Mouse (Mus musculus): ENCODE data around the gene Fars2. TPM values are rescaled to one million over a fixed set of nuclear protein-coding genes. Genes with fewer than 3 reads are reported as not detected.
A peak's percentile ranks its signal among the peaks of the same experiment; 100 is the strongest.

Fars2 gene
- total and polyA plus RNA-seq, 2 experiments from 2014 or later = 54.8 to 78.9 TPM

- Histone ChIP-seq H3K4me2 (ENCODE audit: low read depth, low read length) (no peak overlapping the region), H3K4me1 (ENCODE audit: control insufficient read depth, insufficient read depth) (peaks cover 5% of the 10 kb centered on the region), H3K36me3 (replicated peaks; ENCODE audit: control insufficient read depth, insufficient read depth, low read length) (no peaks in the 10 kb centered on the region), H3K4me3 (ENCODE audit: low read depth, low read length) (no peak overlapping the region), H3K9me3 (replicated peaks; ENCODE audit: control insufficient read depth, low read length) (no peaks in the 10 kb centered on the region), H3K27ac (ENCODE audit: low read depth) (no peak overlapping the region), H3K27me3 (ENCODE audit: control insufficient read depth, insufficient read depth, low read length) (no peaks in the 10 kb centered on the region), H3K9ac (replicated peaks; ENCODE audit: low read depth, low read length) (no peak overlapping the region)
- no peak for TF ChIP-seq EP300 (IDR thresholded peaks at IDR 0.05; ENCODE audit: low read depth)
- TF ChIP-seq CTCF (IDR thresholded peaks at IDR 0.05; ENCODE audit: low read depth) = no peak
- ATAC-seq (ENCODE audit: insufficient read depth, low read depth) = no peak
- WGBS = 97% methylated on average over 2 of the region's 2 CpGs
- DNase-seq (ENCODE audit: low spot score) = no peak
Measured at GRCm38 (mm10) chr13:36484391-36484790, 367.2 kb downstream of the Fars2 start.

- no peaks in the 10 kb centered on the region for H3K36me3 ChIP-seq (replicated peaks; ENCODE audit: control insufficient read depth, insufficient read depth, low read length)
- no peak overlapping the region for H3K9ac ChIP-seq (replicated peaks; ENCODE audit: low read depth, low read length)
- TF ChIP-seq CTCF (IDR thresholded peaks at IDR 0.05; ENCODE audit: low read depth) (no peak), EP300 (IDR thresholded peaks at IDR 0.05; ENCODE audit: low read depth) (no peak)
- DNase-seq (ENCODE audit: low spot score) = no peak
- H3K27ac ChIP-seq (ENCODE audit: low read depth) = no peak overlapping the region
- WGBS = 86% methylated on average over 11 of the region's 11 CpGs
- H3K4me1 ChIP-seq (ENCODE audit: control insufficient read depth, insufficient read depth) = peaks cover 6% of the 10 kb centered on the region
- H3K4me2 ChIP-seq (ENCODE audit: low read depth, low read length) = no peak overlapping the region
- no peak overlapping the region for H3K4me3 ChIP-seq (ENCODE audit: low read depth, low read length)
- H3K27me3 ChIP-seq (ENCODE audit: control insufficient read depth, insufficient read depth, low read length) = no peaks in the 10 kb centered on the region
- no peak for ATAC-seq (ENCODE audit: insufficient read depth, low read depth)
- no peaks in the 10 kb centered on the region for H3K9me3 ChIP-seq (replicated peaks; ENCODE audit: control insufficient read depth, low read length)
Measured at GRCm38 (mm10) chr13:36486756-36487155, 369.5 kb downstream of the Fars2 start.

- DNase-seq (ENCODE audit: low spot score) (no peak), ATAC-seq (ENCODE audit: insufficient read depth, low read depth) (peak; percentile 51; the same call in 1 of the 2 replicates)
- Histone ChIP-seq H3K27ac (ENCODE audit: low read depth) (no peak overlapping the region), H3K9ac (replicated peaks; ENCODE audit: low read depth, low read length) (no peak overlapping the region), H3K36me3 (replicated peaks; ENCODE audit: control insufficient read depth, insufficient read depth, low read length) (no peaks in the 10 kb centered on the region), H3K4me2 (ENCODE audit: low read depth, low read length) (no peak overlapping the region), H3K27me3 (ENCODE audit: control insufficient read depth, insufficient read depth, low read length) (no peaks in the 10 kb centered on the region), H3K4me1 (ENCODE audit: control insufficient read depth, insufficient read depth) (peaks cover 6% of the 10 kb centered on the region), H3K9me3 (replicated peaks; ENCODE audit: control insufficient read depth, low read length) (no peaks in the 10 kb centered on the region), H3K4me3 (ENCODE audit: low read depth, low read length) (no peak overlapping the region)
- 51% methylated on average over 2 of the region's 2 CpGs for WGBS
- TF ChIP-seq EP300 (IDR thresholded peaks at IDR 0.05; ENCODE audit: low read depth) (no peak), CTCF (IDR thresholded peaks at IDR 0.05; ENCODE audit: low read depth) (no peak)
Measured at GRCm38 (mm10) chr13:36489365-36489764, 372.2 kb downstream of the Fars2 start.

- Histone ChIP-seq H3K27ac (ENCODE audit: low read depth) (no peak overlapping the region), H3K4me3 (ENCODE audit: low read depth, low read length) (no peak overlapping the region), H3K4me2 (ENCODE audit: low read depth, low read length) (no peak overlapping the region), H3K36me3 (replicated peaks; ENCODE audit: control insufficient read depth, insufficient read depth, low read length) (no peaks in the 10 kb centered on the region), H3K27me3 (ENCODE audit: control insufficient read depth, insufficient read depth, low read length) (no peaks in the 10 kb centered on the region), H3K4me1 (ENCODE audit: control insufficient read depth, insufficient read depth) (peaks cover 6% of the 10 kb centered on the region), H3K9me3 (replicated peaks; ENCODE audit: control insufficient read depth, low read length) (0 out of 2 replicates have a peak, but pooled peaks cover 2% of the 10 kb centered on the region), H3K9ac (replicated peaks; ENCODE audit: low read depth, low read length) (no peak overlapping the region)
- DNase-seq (ENCODE audit: low spot score) (no peak), ATAC-seq (ENCODE audit: insufficient read depth, low read depth) (no peak)
- TF ChIP-seq EP300 (IDR thresholded peaks at IDR 0.05; ENCODE audit: low read depth) = no peak
- TF ChIP-seq CTCF (IDR thresholded peaks at IDR 0.05; ENCODE audit: low read depth) = no peak
- 59% methylated on average over 7 of the region's 7 CpGs for WGBS
Measured at GRCm38 (mm10) chr13:36490612-36491011, 373.4 kb downstream of the Fars2 start.

- no peak for TF ChIP-seq EP300 (IDR thresholded peaks at IDR 0.05; ENCODE audit: low read depth)
- no peak for TF ChIP-seq CTCF (IDR thresholded peaks at IDR 0.05; ENCODE audit: low read depth)
- no peak for ATAC-seq (ENCODE audit: insufficient read depth, low read depth)
Measured at GRCm38 (mm10) chr13:36492397-36492796, 375.2 kb downstream of the Fars2 start.

GRCm38 (mm10) chr13:36493294-36493693, 376.1 kb downstream of the Fars2 start:
- Histone ChIP-seq H3K4me2 (ENCODE audit: low read depth, low read length) (no peak overlapping the region), H3K27ac (ENCODE audit: low read depth) (no peak overlapping the region), H3K4me1 (ENCODE audit: control insufficient read depth, insufficient read depth) (peaks cover 6% of the 10 kb centered on the region), H3K9me3 (replicated peaks; ENCODE audit: control insufficient read depth, low read length) (peaks cover 10% of the 10 kb centered on the region), H3K36me3 (replicated peaks; ENCODE audit: control insufficient read depth, insufficient read depth, low read length) (no peaks in the 10 kb centered on the region), H3K4me3 (ENCODE audit: low read depth, low read length) (no peak overlapping the region), H3K27me3 (ENCODE audit: control insufficient read depth, insufficient read depth, low read length) (no peaks in the 10 kb centered on the region), H3K9ac (replicated peaks; ENCODE audit: low read depth, low read length) (no peak overlapping the region)
- ATAC-seq (ENCODE audit: insufficient read depth, low read depth) (no peak), DNase-seq (ENCODE audit: low spot score) (no peak)
- 62% methylated on average over 2 of the region's 2 CpGs for WGBS
- TF ChIP-seq EP300 (IDR thresholded peaks at IDR 0.05; ENCODE audit: low read depth) = no peak
- no peak for TF ChIP-seq CTCF (IDR thresholded peaks at IDR 0.05; ENCODE audit: low read depth)

More at GRCm38 (mm10) chr13:36492397-36492796, 375.2 kb downstream of the Fars2 start:
- no peak for DNase-seq (ENCODE audit: low spot score)
- Histone ChIP-seq H3K4me2 (ENCODE audit: low read depth, low read length) (no peak overlapping the region), H3K9me3 (replicated peaks; ENCODE audit: control insufficient read depth, low read length) (peaks cover 10% of the 10 kb centered on the region), H3K4me3 (ENCODE audit: low read depth, low read length) (no peak overlapping the region), H3K27ac (ENCODE audit: low read depth) (no peak overlapping the region), H3K27me3 (ENCODE audit: control insufficient read depth, insufficient read depth, low read length) (no peaks in the 10 kb centered on the region), H3K4me1 (ENCODE audit: control insufficient read depth, insufficient read depth) (peaks cover 6% of the 10 kb centered on the region), H3K9ac (replicated peaks; ENCODE audit: low read depth, low read length) (no peak overlapping the region), H3K36me3 (replicated peaks; ENCODE audit: control insufficient read depth, insufficient read depth, low read length) (no peaks in the 10 kb centered on the region)
- 74% methylated on average over 3 of the region's 3 CpGs for WGBS

Measured in heart, postnatal 0 days (tissue).